Mouse (Mus musculus): ENCODE measurements at regions not wholly inside any gene's neighbourhood (a gene's known extent, or its start where the extent isn't known, plus 50 kb on each side); places are given as distances from the start of the nearest gene placed in this dataset.

DNA sequence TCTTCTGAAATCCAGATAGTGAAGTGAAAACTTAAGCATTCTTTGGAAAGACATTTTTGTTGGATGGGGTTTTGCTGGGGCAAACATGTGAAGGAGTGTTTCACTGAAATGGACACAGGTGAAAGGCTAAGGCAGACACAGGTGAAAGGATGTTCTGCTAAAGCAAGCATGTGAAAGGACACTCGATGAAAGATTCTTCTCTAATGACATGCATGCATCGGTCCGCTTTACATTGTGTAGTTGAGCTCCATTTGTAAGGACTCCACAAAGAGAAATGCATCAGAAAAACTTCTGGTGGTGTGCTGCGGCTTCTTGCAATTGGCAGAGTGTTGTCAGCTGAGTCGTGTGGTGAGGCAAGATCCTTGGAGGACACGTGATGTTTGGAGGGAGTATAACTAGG is 89.2 kb upstream of the Fam174b start:
- TF ChIP-seq CTCF (conservative IDR thresholded peaks at IDR 0.05 in 1 of 2, IDR thresholded peaks at IDR 0.05 in 1 of 2; ENCODE audit: low read depth in 2 of 2, low read length in 2 of 2) = no peak
- no peak for TF ChIP-seq RAD21 (IDR thresholded peaks at IDR 0.05; ENCODE audit: low read depth, low read length)
- TF ChIP-seq ELF1 (IDR thresholded peaks at IDR 0.05; ENCODE audit: low read depth, low read length) = no peak
- no peak for TF ChIP-seq MAFK (IDR thresholded peaks at IDR 0.05; ENCODE audit: insufficient replicate concordance, low read length)
- TF ChIP-seq USF1 (IDR thresholded peaks at IDR 0.05; ENCODE audit: low read depth, low read length) = no peak
- TF ChIP-seq USF2 (conservative IDR thresholded peaks at IDR 0.05; ENCODE audit: low read depth, low read length) = no peak
- TF ChIP-seq SIN3A (IDR thresholded peaks at IDR 0.05; ENCODE audit: low read length) = no peak
- no peak for TF ChIP-seq ZMIZ1 (IDR thresholded peaks at IDR 0.05; ENCODE audit: low read depth, low read length)
- TF ChIP-seq EP300 (IDR thresholded peaks at IDR 0.05; ENCODE audit: low read length) = no peak

Data from CH12.LX (cell line).